Mouse (Mus musculus): ENCODE measurements around the gene Rasgrf1.

The Rasgrf1 gene

DNA sequence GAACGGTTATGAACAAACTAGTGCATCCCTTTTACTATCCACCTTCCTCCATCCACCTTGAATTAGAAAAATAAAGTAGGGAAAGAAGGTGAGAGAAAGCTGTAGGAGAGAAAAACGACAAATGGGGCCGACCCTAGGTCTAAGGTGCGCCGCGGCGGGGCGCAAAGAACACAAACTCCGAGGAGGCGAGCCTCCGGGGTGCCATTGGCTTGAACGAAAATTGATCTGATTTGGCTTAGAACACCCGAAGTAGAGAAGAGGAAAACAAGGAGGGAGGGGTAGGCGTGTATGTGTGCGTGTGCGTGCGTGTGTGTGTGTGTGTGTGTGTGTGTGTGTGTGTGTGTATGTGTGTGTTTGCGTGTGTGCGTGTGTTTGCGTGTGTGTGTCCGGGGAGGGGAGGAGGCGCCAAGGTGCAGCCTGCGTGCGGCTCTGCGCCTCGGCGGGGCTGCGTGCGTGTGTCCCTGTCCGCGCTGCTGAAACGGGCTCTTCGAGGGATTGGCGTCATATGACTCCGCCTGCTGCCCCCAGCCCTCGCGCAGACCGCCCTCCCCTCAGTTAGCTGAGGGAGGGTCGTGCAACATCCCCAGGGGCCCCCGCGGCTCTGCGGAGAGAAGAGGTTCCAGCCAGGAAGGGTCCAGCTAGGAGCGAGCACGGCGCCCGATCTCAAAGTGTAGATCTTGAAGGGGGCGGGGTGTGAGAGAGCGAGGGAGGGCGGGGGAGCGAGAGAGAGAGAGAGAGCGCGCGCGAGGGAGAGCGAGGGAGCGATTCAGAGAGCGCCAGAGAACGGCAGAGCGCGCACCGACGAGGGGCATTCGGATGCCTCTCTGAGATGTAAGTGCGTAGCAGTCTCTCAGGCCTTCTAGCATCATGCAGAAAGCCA is at the start of gene Rasgrf1:
Gene Rasgrf1 (plus strand): TSS at position 778 of the 880 bp plus-strand sequence.
- CTCF ChIA-PET, result interaction anchor here (0.9 to 1.2 kb wide), 2 partner anchors 59 to 79 kb away, joined by 3 read pairs; no protein-coding TSS in a partner anchor

DNA sequence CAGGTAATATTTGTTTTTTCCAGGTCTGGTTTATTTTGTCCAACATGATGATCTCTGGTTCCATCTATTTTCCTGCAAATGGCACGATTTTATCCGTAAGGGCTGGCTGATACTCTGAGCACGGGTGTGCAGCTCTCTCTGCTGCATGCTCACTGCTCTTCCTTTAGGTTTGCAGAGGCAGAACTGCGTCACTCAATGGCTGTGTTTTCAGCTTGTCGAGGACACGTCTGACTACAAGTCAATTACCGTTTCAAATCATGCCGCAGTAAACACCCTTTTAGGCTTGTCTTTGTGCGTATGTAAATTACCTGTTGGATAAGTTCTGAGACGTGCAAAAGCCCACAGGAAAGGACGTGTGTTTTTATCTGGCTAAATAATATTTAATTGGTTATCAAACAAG is 49.6 kb upstream of the Rasgrf1 start:
- CTCF ChIA-PET, result interaction anchor here (0.7 kb wide), 1 partner anchor 205 kb away, joined by 3 read pairs; no protein-coding TSS in a partner anchor

DNA sequence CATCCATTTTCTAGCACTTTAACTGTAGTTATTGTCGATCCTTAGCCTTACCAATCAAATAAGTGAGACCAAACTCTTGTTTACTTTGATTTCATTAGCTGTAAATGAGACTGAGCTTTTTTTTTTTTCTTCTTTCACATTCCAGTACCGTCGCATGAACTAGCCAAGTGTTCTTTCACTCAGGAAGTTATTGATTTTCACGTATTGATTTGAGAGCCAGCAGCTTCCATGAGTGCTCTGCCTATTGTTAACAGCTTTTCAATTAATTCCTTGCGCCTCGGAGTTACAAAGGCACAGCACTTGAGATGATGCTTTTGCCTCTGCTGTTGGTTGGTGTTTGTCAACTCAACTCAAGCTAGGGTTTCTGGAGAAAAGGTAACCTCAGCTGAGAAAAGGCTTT is 49.1 kb upstream of the Rasgrf1 start:
- CTCF ChIA-PET, result no interaction called here

DNA sequence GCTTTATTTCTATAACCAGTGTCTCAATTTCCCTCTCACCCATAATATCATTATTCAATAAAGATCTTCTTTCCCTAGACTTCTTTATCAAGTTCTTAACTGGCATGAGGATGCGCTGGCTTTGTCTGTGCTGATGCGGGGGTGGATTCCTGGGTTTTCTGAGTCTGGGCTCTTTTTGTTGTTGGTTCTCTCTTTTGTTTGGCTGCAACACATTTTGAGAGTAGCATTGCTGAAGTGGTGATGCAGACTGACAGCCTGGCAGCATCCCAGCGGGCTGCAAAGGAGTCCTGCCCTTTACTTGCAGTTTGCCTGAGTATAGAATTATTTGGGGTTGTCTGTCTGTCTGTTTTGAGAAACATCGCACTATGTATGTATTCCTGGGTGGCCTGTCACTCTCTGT is 42.6 kb upstream of the Rasgrf1 start:
- CTCF ChIA-PET, result no interaction called here

DNA sequence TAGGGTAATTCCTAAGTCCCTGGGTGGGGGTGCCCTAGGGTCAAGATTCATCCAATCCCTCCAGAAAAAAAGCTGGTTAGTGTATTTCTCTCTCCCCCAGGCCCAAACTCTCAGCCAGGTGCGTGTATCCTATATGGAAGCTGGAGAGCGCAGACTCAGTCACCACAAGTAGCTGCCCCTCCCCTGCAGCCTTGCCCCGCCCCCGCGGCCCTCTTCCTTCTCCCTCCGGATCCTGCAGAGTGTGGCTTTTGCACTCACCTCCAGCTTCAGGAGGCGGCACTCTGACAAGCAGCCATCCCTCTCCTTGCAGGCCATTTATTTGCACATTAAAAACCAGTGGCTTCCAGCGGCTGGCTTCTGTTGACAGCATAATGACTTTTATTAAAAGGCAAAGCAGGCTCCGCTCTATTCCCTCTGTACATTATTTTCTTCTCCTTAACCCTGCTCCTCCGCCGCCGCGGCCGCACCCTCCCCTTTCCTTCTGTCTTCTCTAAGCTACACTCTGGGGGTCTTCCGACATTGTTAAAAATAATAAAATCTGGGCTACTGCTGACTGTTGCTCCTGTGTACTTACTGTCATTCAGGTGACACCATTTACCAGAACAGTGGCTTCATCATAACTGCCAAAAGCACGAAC is 41.5 kb upstream of the Rasgrf1 start:
- CTCF ChIA-PET, result no interaction called here

DNA sequence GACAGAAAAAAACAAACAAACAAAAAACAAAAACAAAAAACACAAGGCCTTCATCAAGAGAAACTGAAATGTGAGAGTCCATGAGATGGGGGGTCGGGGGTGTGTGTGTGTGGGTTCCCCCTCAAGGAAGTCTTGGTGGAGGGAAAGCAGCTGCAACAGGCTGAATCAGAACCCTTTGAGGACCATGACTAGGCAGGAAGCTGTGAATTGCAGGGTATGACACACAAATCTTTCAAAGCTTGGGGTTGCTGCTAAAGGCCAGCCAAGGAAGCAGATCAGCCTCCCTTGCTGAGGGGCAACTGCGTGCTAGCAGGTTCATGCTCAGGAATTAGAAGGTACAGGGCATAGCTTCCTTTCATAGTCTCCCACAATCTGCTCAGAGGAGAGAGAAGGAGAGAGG is 40.1 kb upstream of the Rasgrf1 start:
- CTCF ChIA-PET, result no interaction called here

DNA sequence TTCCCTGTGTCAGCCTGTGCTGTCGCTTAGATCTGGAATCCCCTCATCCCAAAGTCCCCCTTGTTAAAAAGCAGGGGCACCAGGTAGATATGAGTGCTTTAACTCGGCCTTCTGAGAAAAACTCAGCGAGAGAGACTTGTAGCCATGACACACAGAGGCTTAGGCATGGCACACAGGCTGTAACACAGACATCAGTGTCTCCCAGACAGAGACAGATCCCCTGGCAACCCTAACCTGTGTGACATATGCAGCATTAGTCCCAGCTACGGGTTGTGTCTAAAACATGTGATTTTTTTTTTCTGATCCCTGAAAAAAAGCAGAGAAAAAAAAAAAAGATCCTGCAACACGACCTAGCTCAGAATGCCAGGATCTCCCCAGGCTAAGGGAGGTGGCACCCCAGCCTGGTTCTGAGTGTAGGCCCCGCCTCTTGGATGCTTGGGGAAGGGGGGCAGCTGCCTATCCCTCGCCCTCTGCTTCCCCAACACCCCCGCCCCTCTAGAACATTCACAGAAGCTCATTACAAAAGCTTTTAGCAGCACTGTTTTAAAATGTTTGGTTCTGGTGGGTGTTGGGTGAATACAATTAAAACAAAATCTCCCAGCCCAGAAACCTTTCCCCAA is 39.1 kb upstream of the Rasgrf1 start:
- CTCF ChIA-PET, result no interaction called here

DNA sequence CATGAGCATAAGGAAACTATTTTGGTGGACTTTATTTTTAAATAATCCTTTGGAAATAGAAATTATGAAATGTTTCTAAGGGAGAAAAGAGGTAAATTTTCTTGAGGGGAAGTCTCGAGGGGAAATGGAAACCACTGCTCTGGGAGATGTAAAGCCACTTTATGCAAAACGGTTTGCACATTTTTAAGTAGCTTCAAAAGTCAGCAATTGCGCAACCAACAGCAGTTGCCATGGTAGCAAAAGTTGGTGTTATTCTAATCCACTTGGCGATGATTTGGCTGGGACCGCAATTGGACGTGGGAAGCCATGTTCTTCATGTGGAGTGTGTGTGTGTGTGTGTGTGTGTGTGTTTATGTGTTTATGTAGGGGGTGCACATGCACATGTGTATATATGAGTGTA is 37.6 kb upstream of the Rasgrf1 start:
- CTCF ChIA-PET, result no interaction called here

DNA sequence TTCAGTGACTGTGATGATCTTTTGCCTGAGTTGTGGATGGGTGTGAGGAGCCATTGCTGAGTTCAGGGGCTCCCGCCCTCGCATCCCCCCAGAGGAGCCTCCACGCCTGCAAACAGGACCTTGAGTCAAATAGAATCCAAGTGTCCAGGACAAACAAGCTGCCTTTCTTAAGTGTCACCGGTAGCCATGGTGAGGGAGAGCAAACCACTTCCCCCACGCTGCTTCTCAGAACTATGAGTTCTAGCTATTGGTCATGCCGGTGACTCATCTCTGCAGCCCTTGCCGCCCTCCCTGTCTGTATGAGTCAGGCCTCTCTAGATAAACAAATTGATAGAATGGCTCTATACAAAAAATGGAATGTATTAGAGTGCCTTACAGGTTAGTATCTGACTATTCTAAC is 35.3 kb upstream of the Rasgrf1 start:
- CTCF ChIA-PET, result interaction anchor here (0.6 kb wide), 2 partner anchors 31 to 208 kb away, joined by 3 read pairs; no protein-coding TSS in a partner anchor

DNA sequence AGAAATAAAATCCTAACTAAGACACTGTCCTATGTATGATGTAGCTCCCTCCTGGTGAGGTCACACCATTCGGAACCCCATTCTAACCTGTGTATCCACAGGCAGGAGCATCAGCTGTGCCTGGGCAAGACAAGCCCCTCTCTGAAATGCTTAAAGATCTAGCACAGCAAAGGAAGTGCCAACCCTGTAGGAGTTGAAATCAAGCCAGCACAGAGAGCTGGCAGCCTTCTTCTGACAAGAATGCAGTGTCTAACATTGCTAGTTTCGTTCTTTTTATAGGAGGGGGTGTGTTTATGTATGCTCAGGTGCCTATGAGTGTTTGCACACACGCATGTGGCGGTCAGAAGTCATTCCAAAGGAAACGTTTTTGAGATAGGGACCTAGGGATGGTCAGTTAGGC is 34.2 kb upstream of the Rasgrf1 start:
- CTCF ChIA-PET, result no interaction called here

DNA sequence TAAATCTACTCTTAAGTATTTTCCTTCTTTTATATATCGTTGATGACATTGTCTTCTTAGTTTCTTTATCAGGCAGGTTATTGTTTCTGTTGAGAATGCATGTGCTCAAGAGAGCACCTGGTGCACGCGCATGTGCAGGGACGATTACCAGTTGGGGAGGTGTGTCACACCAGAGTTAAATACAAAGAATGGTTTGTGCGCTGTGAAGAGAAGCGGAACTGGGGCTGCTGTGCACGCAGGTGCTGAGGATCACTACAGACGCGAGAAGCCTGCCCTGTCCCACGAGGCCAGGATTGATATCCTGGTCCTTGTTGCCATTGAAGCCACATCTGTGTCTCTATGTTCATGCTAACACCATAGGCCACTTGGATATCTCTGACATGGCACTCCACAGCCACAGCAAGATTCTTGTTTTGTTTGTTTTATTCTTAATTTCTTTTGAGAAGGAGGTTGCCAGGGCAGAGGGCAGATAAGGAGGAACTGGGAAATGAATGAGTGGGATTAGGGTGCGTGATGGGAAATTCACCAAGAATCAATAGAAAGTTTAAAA is 31.2 kb upstream of the Rasgrf1 start:
- CTCF ChIA-PET, result no interaction called here

DNA sequence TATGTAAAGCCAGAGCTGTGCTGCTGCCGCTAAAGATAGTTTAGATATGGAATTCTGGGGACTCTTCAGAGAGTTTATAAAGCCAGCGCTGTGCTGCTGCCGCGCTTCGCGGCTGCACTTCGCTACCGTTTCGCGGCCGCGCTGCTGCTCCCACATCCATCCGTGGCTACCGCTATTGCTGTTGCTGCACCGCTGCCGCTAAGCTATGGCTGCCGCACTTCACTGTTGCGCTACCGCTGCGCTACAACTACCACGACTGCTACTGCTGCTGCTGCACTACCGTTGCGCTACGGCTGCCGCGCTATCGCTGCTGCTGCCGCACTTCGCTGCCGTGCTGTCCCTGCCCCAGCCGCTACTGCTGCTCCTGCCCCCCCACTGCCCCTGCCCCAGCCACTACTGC is 30.1 kb upstream of the Rasgrf1 start:
- CTCF ChIA-PET, result no interaction called here

DNA sequence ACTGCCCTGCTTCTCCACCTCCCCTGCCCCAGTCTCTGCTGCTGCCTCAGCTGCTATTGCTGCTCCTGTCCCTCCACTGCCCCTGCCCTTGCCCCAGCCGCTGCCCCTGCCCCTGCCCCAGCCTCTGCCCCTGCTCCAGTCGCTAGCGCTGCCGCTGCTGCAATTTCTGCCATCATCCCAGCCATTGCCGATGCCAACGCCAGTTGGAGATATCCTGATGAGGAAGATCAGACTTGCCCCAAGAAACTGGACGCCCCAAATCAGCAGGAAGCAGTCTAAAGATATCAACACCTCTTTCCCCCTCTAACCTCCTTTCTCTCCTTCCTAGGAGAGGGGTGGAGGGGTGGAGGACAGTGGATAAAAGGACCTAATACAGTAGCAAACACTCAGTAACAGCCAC is 28.2 kb upstream of the Rasgrf1 start:
- CTCF ChIA-PET, result no interaction called here

DNA sequence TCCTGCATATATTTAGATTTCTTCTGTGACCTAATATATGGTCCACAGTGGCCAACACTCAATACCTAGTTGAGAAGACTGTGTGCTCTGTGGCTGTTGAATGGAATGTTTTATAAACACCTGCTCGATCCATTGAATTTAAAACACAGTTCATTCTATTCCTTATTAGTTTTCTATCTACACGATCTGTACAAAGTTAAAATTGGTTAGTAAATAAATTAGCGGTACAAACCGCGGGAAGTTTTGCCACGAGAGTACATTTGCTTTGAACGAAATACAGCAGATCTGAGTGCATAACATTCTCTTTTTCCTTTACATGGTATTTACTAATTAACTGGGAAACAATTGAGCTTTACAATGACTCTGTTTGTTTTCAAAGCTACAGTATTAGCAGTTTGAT is 27.1 kb upstream of the Rasgrf1 start:
- CTCF ChIA-PET, result no interaction called here

DNA sequence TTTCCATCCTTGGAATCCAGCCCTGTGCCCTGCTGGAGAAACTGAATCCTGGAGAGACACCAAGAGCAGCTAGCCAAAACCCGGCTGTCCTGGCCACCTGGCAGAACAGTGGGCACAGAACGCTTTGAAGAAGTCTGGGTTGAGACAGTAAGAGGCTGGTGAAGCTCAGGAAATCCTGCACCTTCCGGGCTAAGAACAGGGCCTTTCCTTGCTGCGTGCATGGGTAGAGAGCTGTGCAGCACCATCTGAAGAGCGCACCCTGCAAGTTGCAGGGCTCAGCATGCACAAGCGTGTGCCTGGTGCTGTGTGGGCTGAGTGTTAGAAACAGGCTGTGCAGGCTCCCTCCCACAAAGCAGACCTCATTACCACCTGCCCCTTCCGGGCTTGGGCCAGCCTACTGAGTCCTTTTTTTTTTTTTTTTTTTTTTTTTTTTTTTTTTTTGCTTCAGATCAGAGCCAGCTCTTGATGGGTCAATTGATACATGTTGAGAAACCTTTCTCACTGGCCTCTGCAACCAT is 23.9 kb upstream of the Rasgrf1 start:
- CTCF ChIA-PET, result no interaction called here

DNA sequence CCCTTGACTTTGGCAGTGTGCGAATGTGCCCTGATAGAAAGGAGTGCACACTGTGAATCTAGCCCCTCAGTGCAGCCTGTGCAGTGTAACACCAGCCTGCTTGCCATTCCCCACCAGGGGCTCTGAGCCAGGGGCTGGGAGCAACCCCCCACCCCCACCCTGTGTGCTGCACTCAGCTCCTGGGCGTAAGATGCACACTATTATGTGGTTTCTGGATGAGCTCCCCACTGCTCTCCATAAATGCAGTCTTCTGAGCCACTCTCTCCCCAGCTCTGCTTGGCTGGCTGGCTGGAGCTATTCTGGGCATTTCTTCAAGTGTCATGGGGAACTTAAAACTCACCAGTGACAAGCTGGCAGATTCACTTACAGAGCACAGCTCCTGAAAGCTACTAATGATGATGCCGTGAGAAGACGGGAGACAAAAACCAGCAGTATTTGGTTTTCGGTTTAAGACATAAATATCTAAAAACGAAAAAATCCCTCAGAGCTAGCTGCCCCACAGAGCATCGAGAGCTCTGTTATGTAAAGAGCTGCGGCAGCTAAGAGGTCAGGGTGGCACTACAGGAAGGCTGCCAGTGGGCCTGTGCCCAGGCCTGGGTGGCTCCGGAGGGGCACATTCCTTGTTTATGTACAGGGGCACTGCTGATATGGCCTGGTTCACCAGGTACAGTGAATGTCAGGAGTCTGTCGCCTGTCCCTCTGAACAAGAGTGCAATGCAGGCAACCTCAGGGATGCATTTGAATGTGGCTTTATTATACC is 18.0 kb upstream of the Rasgrf1 start:
- CTCF ChIA-PET, result interaction anchor here (0.5 to 0.6 kb wide), 2 partner anchors 61 to 79 kb away, joined by 14 to 15 read pairs; no protein-coding TSS in a partner anchor

DNA sequence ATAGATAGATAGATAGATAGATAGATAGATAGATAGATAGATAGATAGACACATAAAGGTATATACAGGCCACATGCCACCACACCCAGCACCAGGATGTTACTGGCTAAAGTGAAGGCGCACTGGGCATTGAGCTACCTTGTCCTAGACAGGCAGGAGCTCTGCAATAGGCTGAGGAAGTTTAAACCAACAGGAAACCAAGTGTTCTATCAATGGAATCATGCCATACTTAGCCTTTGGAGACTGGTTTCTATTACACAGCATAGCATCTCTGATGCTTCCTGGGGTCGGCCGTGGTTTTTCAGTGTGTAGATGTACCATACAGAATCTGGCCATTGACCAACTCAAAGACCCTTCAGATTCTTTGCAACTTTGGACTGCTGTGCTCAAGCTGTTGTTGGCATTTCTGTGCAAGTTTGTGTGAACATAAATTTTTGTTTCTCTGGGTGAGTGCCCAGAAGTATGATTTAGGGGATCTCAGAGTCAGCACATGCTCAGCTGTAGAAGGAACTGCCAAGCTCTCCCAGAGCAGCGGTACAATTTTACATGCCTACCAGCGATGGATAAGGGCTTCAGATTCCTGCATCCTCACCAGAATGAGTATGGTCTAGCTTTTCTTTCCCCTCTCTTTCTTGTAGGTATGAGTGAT is 17.0 kb upstream of the Rasgrf1 start:
- CTCF ChIA-PET, result interaction anchor here (0.6 kb wide), 2 partner anchors 80 to 84 kb away, joined by 5 to 14 read pairs; no protein-coding TSS in a partner anchor

DNA sequence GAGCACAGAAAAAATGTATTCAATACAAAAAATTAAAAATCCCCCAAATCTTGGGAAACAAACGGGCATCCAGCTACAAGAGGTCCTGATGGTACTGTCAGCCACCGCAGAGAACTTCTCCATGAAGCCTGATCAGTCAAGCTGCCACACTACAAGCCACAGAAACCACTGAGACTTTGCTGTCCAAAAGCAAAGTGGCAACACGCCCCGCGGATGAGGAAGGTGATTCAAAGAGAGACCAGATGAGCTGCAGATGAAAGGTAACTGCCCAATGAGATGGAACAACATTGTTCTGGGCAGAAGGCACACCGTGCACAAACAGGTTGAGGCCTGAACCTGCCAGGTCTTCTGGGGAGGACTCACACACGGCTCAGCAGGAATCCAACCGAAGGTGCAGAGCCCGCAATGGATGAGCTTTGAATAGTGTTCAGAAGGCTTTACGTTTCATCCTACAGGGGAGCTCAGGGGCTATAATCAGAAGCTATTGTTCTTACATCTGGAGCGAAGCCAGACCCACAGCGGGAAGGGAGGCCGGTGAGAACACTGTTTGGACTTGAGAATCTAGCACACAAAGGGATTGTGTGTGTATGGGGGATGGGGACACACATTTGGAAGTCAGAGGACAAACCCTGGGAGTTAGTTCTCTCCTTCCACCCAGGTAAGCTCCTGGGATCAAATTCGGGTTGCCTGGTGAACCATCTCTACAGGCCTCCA is 9.4 kb upstream of the Rasgrf1 start:
- CTCF ChIA-PET, result no interaction called here

DNA sequence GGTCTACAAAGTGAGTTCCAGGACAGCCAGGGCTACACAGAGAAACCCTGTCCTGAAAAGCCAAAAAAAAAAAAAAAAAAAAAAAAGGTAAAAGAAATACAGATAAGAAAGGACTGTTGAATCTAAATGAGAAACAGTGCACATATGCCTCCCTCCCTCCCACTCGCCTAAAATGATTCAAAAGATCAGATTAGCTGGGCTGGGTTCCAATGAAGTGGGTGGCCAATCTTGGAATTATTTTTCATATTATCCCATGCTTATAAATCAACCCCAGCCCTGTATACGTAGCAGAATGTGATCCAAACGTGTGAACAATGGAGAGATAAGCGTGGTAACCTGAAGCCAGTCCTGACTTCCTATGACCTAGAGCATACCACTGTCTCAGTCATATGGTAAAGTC is 8.5 kb upstream of the Rasgrf1 start:
- CTCF ChIA-PET, result no interaction called here

DNA sequence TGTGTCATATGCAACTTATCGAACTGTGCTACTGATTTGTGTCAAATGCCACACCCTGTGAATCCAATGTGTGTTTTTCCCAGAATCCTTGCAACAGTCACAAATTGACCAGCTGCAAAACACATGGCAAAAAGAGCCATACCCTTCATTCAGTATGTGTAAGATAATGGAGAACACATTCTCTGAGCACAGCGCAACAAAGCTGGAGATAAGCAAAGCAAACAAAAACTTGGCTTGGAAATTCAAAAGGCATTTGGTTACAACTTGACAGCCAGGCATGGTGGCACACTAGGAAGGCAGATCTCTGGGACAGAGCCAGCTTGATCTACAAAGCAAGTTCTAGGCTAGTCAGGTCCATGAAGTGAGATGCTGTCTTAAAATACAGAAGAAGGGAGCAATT is 6.9 kb upstream of the Rasgrf1 start:
- CTCF ChIA-PET, result no interaction called here

All from spleen, embryonic (tissue).